Mouse (Mus musculus): ENCODE measurements around the gene Scrt2.
A peak's percentile ranks its signal among the peaks of the same experiment; 100 is the strongest.

Scrt2 gene

DNA sequence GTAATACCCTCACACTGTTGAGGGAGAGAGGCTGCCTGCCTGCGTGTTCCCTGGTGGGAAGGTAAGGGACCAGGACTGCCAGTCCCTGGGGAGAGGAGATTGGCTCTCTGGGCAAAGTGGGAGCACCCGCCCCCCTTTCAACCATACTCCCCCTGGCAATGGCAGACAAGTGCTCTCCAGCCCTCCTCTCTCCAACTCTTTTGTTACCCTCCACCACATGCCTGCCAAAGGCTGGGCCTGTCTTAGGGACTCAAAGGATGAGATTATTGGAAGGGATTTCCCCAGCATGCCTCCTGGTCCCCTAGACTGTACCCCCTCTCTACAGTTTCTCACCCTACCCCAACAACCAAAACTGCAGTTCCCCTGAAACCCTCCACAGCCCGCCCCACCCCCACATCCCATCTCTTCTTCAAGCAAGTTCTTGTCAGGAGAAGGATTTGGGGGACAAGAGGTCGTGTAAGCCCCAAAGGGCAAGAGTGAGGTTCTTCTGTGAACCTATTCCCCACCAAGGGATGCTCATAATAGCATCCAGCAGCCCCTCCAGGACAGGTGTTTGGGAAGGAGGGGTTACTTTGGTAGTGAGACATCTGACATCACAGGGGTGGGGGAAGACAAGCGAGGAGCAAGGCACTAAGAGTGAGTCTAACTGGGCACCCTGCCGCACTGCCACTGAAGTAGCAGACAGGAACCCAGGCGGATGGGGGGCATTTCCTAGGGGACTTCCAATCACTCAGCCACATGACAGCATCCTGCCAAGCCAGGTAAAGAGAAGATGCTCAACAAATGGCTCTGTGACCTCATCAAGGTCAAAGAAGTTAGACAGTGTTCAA lies 1.3 kb downstream of the Scrt2 start:
- DNase-seq, result no peak

DNA sequence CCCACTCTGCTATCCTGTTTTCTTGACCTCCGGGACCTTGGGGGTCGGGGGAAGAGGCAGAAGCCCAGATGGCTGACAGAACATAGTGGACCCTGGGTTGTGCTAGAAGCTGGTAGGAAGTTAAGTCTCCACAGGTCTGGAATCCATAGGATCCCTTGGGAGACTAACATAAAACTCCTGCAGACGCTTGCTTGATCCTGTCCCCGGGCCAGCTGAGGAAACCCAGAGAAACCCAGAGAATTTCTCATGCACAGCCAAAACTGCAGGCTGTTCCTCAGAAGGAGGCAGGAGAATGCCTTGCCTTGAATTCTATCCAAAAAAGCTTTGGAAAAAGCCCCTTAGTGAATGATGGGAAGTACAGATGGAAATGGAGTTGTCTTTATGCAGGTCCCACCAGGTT lies 2.1 kb downstream of the Scrt2 start:
- no peak for DNase-seq

- DNase-seq, result no peak
Observed at GRCm38 (mm10) chr2:152084298-152084697, 3.0 kb downstream of the Scrt2 start.

GRCm38 (mm10) chr2:152085414-152085813 lies 4.1 kb downstream of the Scrt2 start:
- DNase-seq, result no peak

DNA sequence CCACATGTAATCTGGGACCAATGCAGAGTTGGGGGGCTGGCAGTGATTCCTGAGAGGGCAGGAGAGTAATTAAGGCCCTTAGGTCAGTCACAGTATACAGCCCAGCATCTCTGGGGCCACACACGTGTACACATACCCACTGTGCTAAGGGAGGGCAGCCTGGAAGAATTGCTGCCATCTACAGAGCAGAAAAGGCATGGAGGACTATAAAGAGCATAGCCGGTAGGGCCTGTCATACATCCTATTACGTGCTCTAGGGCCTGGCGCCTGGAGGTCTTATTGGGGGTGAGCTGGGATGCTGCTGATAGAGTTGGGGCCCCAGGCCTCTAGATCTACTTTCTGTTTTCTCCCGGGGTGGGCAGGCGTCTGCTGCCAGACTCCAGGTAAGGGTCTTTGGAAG lies 5.1 kb downstream of the Scrt2 start:
- DNase-seq, result no peak

DNA sequence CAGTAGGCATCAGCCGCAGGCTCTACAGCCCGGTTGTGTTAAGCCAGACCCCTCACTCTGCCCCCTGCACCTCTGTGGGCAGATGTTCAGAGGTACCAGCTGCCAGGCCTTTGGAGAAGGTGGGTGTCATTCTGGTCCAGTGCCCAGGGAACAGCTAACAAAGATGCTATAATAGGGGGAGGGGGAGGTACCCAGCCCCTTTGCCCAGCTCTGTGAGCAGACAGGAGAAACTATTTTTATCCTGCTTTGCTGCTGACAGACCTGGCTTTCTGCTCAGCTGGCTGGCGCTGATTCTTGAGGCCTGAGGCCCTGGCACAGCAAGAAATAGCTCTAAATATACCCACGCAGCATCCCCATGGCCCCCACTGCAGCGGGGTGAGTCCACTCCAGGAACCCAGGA lies 5.8 kb downstream of the Scrt2 start:
- DNase-seq, result no peak

DNA sequence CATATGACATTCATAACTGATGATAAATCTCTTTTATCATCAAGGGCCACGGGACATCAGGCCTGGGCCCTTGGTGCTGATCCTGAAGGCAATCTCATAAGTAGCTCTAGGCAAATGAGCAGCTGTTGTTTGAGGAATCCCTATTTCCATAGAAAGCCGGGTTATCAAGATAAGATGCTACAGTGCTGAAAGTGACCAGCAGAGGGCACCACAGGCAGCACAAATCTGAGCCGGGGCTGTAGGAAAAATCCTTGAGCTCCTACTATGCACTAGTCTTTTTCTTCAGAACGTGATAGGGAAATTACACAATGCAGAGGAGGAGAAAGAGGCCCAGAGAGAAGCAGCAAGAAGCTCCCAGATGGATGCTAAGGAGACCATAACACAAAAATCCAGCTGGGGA lies 7.7 kb downstream of the Scrt2 start:
- peak; percentile 76 for DNase-seq

DNA sequence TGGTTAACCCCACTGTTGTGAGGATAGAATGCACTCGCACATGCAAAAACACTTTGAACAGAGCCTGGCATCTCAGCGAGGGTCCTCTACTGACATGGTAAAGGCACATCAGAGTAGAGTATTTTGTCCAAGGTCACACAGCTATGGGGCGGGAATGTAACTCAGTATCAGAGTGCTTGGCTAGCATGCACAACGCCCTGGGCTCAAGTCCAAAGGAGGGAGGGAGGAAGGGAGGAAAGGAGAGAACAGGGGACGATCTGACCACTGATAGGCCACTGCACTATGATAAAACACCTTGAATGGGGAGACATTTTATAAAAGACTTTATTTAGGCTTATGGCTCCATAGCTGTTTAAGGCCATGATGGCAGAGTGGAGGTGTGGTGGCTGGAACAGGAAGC lies 8.3 kb downstream of the Scrt2 start:
- no peak for DNase-seq

- no peak for DNase-seq
Observed at GRCm38 (mm10) chr2:152090486-152090885, 9.2 kb downstream of the Scrt2 start.

DNA sequence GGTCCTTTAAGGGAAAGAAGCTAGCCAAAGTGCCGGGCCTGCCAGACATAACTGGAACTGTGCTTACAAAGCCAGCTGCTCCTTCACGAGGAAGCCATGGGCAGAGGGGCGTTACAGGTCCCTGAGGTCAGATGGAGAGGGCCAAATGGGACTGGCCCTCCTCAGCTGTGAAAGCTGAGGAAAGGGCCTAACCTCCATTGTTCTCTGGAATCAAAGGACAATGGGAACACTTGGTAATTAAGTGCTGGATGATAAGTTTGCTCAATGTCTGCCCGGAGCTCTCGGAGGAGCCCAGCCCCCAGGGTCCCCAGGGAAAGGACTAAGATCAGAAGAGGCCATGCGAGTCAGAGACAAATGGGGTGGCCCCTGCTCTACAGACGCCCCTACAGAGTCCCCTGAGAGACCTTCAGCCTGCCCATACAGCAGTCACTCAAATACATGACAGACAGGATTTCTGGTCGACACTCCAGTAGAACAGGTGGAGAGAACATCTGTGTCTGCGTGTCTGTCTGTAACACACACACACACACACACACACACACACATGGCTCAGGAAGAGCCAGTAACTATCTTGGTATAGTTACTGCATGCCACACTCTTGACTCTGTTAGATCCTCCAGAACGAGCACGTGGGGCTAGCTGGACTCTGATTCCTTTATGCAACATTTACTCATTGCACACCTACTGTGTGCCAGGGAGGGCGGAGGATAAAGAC lies 10.2 kb downstream of the Scrt2 start:
- DNase-seq, result peak; percentile 57

- peak; percentile 60 for DNase-seq
Observed at GRCm38 (mm10) chr2:152092927-152093326, 11.6 kb downstream of the Scrt2 start.

- DNase-seq, result peak; percentile 76
Observed at GRCm38 (mm10) chr2:152093356-152093792, 12.0 kb downstream of the Scrt2 start.

- peak; percentile 50 for DNase-seq
Observed at GRCm38 (mm10) chr2:152094856-152095545, 13.7 kb downstream of the Scrt2 start.

- no peak for DNase-seq
Observed at GRCm38 (mm10) chr2:152096922-152097321, 15.6 kb downstream of the Scrt2 start.

DNA sequence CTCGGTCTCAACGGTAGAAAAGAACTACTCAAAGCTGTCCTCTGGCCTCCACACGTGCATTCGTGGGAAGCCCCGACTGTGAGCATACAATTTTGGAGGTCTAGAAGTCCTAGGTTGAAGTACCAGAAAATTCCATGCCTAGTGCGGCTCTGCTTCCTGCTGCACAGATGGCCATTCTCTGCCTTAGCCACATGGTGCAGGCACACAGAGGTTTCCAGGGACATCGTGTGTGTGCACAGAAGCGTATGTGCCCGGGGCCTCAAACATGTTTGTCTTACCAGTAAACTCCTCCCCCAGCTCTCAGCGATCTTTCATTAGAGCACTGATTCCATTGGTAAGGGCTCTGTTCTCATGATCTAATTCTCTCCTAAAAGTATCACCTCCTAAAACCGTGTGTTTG lies 16.6 kb downstream of the Scrt2 start:
- DNase-seq, result no peak

DNA sequence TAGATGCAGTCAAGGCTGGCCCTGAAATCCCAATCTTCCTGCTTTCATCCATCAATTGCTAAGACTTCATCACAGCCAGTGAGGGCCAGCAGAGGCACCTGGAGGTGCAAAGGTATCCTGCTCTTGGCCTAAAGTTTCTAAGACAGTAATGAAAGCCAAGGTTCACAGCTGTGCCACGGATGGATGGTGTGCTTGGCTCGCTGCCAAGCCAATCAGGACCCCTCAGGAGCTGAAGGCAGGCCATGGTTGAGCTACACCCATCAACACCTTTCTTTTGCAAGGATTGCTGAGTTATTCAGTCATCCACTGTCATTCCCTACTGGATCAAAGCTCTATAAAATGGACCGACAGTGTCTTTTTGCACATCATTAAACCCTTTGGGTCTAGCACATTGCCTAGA lies 18.2 kb downstream of the Scrt2 start:
- no peak for DNase-seq

DNA sequence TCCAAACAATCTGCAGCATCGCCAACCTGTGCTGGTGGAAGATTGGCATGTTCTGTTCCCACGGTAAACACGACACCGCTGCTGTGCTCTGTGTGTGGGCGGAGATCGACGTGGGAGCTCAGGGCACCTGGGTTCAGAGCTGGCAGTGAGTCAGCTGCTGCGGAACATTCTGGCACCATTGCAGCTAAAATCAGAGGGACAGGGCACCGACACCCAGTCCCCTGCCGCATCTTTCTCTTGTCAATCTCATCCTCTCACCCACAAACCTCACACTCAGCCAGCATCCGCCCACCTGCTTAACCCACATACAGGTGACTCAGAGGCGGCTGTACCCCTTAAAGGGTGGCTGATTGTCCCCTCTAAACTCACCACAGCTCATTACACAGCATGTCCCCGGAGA lies 20.4 kb downstream of the Scrt2 start:
- no peak for DNase-seq

- DNase-seq, result no peak
Observed at GRCm38 (mm10) chr2:152102369-152102768, 21.0 kb downstream of the Scrt2 start.

DNA sequence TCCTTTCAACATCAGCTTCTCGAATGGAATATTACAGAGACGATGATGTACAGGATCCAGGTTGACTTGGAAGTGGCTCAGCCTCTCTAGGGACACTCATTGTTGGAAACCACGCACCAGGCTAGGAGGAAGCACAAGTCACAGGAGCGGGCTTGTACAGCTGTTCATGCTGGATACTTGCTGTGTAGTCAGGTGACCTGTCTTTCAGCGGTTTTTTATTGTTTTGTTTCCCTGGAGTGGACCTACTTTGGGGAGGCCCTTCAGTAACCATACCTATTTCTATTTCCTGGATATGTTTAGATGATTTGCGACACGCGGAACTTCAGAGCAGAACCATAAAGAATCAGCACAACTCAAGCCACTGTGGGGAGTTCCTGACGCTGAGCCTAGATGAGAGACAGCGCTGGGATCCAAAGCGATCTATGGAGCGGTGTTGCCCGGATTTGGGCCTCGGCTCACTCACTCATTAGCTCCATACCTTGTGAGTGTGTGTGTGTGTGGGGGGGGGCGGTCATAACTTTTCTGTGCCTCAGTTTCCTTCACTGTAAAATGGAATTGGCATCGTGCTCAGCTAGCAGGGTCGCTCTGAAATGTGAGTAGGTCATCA lies 23.5 kb downstream of the Scrt2 start:
- no peak for DNase-seq

GRCm38 (mm10) chr2:152105318-152106224 lies 24.2 kb downstream of the Scrt2 start, which contains the start of gene Srxn1:
Gene Srxn1, plus strand, starts transcription at chr2:152105516.
- peak; percentile 92 for DNase-seq

DNA sequence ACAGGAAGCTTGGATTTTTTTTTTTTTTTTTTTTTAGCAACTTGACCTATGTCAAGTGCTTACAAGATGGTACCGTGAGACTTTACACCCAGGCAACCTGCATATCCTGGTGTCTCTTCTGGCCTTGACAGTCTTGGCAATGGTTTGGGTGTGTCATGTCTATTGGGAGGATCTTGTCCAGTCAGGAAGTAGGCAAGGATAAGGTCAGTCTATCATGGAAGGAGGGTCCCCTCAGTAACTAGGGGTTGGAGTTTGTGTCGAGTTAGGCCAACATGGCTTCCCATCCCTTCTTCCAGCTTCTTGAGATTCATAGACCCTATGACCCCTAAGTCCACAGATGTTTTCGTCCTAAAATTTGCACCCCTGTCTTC lies 24.9 kb downstream of the Scrt2 start:
- DNase-seq, result no peak

DNA sequence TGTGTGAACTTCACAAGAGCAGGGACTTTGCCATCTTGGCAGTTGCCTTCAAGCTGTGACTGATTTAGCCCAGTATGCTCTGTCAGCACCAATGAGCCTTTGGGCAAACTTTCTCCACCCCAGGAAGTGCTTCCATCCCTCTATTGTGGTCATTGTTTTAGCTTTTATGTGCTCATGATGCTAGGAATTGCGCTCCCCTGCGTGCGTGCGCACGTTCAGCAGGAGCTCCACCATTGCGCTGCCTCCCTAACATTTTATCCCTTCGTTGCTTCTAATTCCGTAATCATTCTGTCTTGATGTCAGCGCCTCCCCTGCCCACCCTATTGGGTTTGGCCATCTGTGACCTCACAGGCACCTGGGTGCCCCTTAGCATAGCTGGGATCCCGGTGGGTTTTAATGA lies 25.3 kb downstream of the Scrt2 start:
- DNase-seq, result no peak
